Mouse (Mus musculus): ENCODE results near the gene Mre11a.

- TF ChIP-seq CTCF (IDR thresholded peaks at IDR 0.05; ENCODE audit: borderline replicate concordance, insufficient read depth, low read length) = no peak
- no peak for TF ChIP-seq POLR2A (IDR thresholded peaks at IDR 0.05; ENCODE audit: low read depth, low read length)
These were observed 40.4 kb downstream of the Mre11a start for GRCm38 (mm10) chr9:14824840-14825239.

Data from embryonic fibroblast, embryonic 13.5 days (primary cell).